Mouse (Mus musculus) c-Kit-positive CD71-positive TER-119-positive erythroid progenitor cells, embryonic 14.5 days (primary cell): Measurements from ENCODE around the gene Dnttip2.

ENCODE experiments used
- DNase-seq: peaks from one replicate; pipeline ENCODE4 v3.0.0-alpha.2; 2013; ENCODE audit warnings: low spot score

The Dnttip2 gene

GRCm38 (mm10) chr3:122330484-122330883, 56.3 kb downstream of the Dnttip2 start:
- DNase-seq, result no peak

GRCm38 (mm10) chr3:122333493-122333892, 59.3 kb downstream of the Dnttip2 start:
- no peak for DNase-seq

GRCm38 (mm10) chr3:122333902-122334301, 59.7 kb downstream of the Dnttip2 start:
- DNase-seq, result no peak

- DNase-seq, result no peak
Observed at GRCm38 (mm10) chr3:122334375-122334774, 60.2 kb downstream of the Dnttip2 start.
